Mouse (Mus musculus) stomach, embryonic 14.5 days (tissue): ENCODE data around the gene Gstm4. TPM values are rescaled to one million over a fixed set of nuclear protein-coding genes. Genes with fewer than 3 reads are reported as not detected.
"Not testable (repeated sequence)": the region's sequence is repeated elsewhere in the genome, so short reads cannot be mapped to it uniquely, and the experiment has no call there.

Experiments
- ATAC-seq: fragments of 200-750 bp; cut with Nextera tagmentation; 2 replicates; pipeline ENCODE4 v1.8.0; 2017; ENCODE audit warnings: low read depth, moderate TSS enrichment; ENCODE audit not compliant: insufficient number of reproducible peaks, insufficient read depth, low FRiP score
- H3K27ac ChIP-seq: fragments of 300-500 bp; sonication (generic); 2 replicates; pipeline ENCODE4 v1.5.1; 2014; ENCODE audit warnings: mild to moderate bottlenecking, low read length, moderate library complexity, mixed read lengths
- H3K27me3 ChIP-seq: fragments of 300-500 bp; sonication (generic); 2 replicates; pipeline ENCODE4 v1.6.1; 2014; ENCODE audit warnings: low read length, control low read depth, mixed read lengths; ENCODE audit not compliant: control insufficient read depth, insufficient read depth
- H3K36me3 ChIP-seq: fragments of 300-500 bp; sonication (generic); 2 replicates; pipeline ENCODE4 v1.6.1; 2014; ENCODE audit warnings: mild to moderate bottlenecking, control low read depth, low read length, moderate library complexity, mixed read lengths; ENCODE audit not compliant: control insufficient read depth, insufficient read depth
- H3K4me1 ChIP-seq: fragments of 300-500 bp; sonication (generic); 2 replicates; pipeline ENCODE4 v1.6.1; 2014; ENCODE audit warnings: low read length, control low read depth, mixed read lengths; ENCODE audit not compliant: control insufficient read depth, insufficient read depth
- H3K4me2 ChIP-seq: fragments of 300-500 bp; sonication (generic); replicated peaks from 2 replicates; pipeline ENCODE4 v1.6.1; 2014; ENCODE audit warnings: low read depth, low read length, control low read depth
- H3K4me3 ChIP-seq: fragments of 300-500 bp; sonication (generic); 2 replicates; pipeline ENCODE4 v1.5.1; 2014; ENCODE audit warnings: low read depth, low read length, control low read depth
- H3K9ac ChIP-seq: fragments of 300-500 bp; sonication (generic); replicated peaks from 2 replicates; pipeline ENCODE4 v1.6.1; 2014; ENCODE audit warnings: low read depth, mild to moderate bottlenecking, control low read depth, low read length, moderate library complexity, mixed read lengths
- H3K9me3 ChIP-seq: fragments of 300-500 bp; sonication (generic); 2 replicates; pipeline ENCODE4 v1.6.1; 2016; ENCODE audit warnings: low read depth, low read length, control low read depth; ENCODE audit not compliant: control insufficient read depth
- WGBS: fragments of 180-500 bp; shearing (Covaris S2); extraction: QIAGEN DNeasy Blood & Tissue Kit; methylation state at CpG from one replicate; pipeline ENCODE4 v1.1.7; 2014; 5-methylcytosine and 5-hydroxymethylcytosine counted together
- polyA plus RNA-seq: library from polyadenylated mRNA; unstranded; fragments of >200 nt; fragmentation: Nextera tagmentation; extraction: Ambion mirVana; gene quantifications from 2 replicates; pipeline ENCODE4 v1.2.1, GENCODE M21; 2014

Gene Gstm4
- polyA plus RNA-seq, 1 experiment from 2014 or later, result 18.1 TPM

GRCm38 (mm10) chr3:107999491-107999890 lies 45.2 kb downstream of the Gstm4 start:
- Histone ChIP-seq H3K36me3 (no peaks in the 10 kb centered on the region), H3K4me1 (no peaks in the 10 kb centered on the region), H3K4me3 (no peak overlapping the region), H3K9ac (no peak overlapping the region), H3K4me2 (no peak overlapping the region), H3K27me3 (no peaks in the 10 kb centered on the region), H3K27ac (no peak overlapping the region), H3K9me3 (no peaks in the 10 kb centered on the region)
- no peak for ATAC-seq
- 82% methylated on average over 3 of the region's 3 CpGs for WGBS

- Histone ChIP-seq H3K9me3 (no peaks in the 10 kb centered on the region), H3K27me3 (no peaks in the 10 kb centered on the region), H3K36me3 (no peaks in the 10 kb centered on the region), H3K9ac (no peak overlapping the region), H3K27ac (no peak overlapping the region), H3K4me3 (no peak overlapping the region), H3K4me2 (no peak overlapping the region), H3K4me1 (no peaks in the 10 kb centered on the region)
- ATAC-seq, result no peak
- 82% methylated on average over 3 of the region's 3 CpGs for WGBS
Measured at GRCm38 (mm10) chr3:107998591-107998990, 46.1 kb downstream of the Gstm4 start.

GRCm38 (mm10) chr3:107996576-107996975 lies 48.1 kb downstream of the Gstm4 start:
- Histone ChIP-seq H3K36me3 (no peaks in the 10 kb centered on the region), H3K4me1 (no peaks in the 10 kb centered on the region), H3K27ac (no peak overlapping the region), H3K27me3 (no peaks in the 10 kb centered on the region), H3K4me3 (no peak overlapping the region), H3K9me3 (no peaks in the 10 kb centered on the region), H3K9ac (no peak overlapping the region), H3K4me2 (no peak overlapping the region)
- WGBS, result 88% methylated on average over 4 of the region's 4 CpGs
- no peak for ATAC-seq

GRCm38 (mm10) chr3:107995974-107996373 lies 48.7 kb downstream of the Gstm4 start:
- H3K9me3 ChIP-seq, H3K4me2 ChIP-seq, H3K9ac ChIP-seq, ATAC-seq, H3K27ac ChIP-seq, H3K27me3 ChIP-seq, H3K4me1 ChIP-seq, H3K36me3 ChIP-seq, H3K4me3 ChIP-seq: not testable (repeated sequence)
- WGBS, result 81% methylated on average over 2 of the region's 2 CpGs

Other genes with a start within 250 kb of the Gstm4 start
- 7.0 and 7.2 TPM in 2 replicates for gene Eps8l3, start 167.7 kb downstream of the Gstm4 start, polyA plus RNA-seq
- gene Gstm5, start 149.1 kb downstream of the Gstm4 start, polyA plus RNA-seq, result 166 and 173 TPM in 2 replicates
- 19.6 and 21.0 TPM in 2 replicates for gene Gstm7, start 113.1 kb downstream of the Gstm4 start, polyA plus RNA-seq
- gene Gstm6, start 101.1 kb downstream of the Gstm4 start, polyA plus RNA-seq, result 6.9 and 8.1 TPM in 2 replicates
- gene Gstm3, start 75.6 kb downstream of the Gstm4 start, polyA plus RNA-seq, result 27.4 and 30.9 TPM in 2 replicates
- gene Gstm2, start 58.4 kb downstream of the Gstm4 start, polyA plus RNA-seq, result 169 TPM in 2 replicates
- 320 and 324 TPM in 2 replicates for gene Gstm1, start 26.9 kb downstream of the Gstm4 start, polyA plus RNA-seq
- gene Ampd2, start 41.8 kb upstream of the Gstm4 start, polyA plus RNA-seq, result 33.6 and 36.0 TPM in 2 replicates
- 0.51 and 1.2 TPM in 2 replicates for gene Gnat2, start 47.9 kb upstream of the Gstm4 start, polyA plus RNA-seq
- gene Gnai3, start 101.3 kb upstream of the Gstm4 start, polyA plus RNA-seq, result 154 and 170 TPM in 2 replicates
- gene Gpr61, start 110.0 kb upstream of the Gstm4 start, polyA plus RNA-seq, result 0.07 and 0.26 TPM in 2 replicates
- 2.4 and 3.2 TPM in 2 replicates for gene Amigo1, start 141.4 kb upstream of the Gstm4 start, polyA plus RNA-seq
- gene Cyb561d1, start 156.3 kb upstream of the Gstm4 start, polyA plus RNA-seq, result 2.7 and 2.8 TPM in 2 replicates
- gene Atxn7l2, start 166.0 kb upstream of the Gstm4 start, polyA plus RNA-seq, result 16.8 and 19.9 TPM in 2 replicates
- 0.24 and 0.30 TPM in 2 replicates for gene Sypl2, start 181.8 kb upstream of the Gstm4 start, polyA plus RNA-seq
- gene Psma5, start 212.0 kb upstream of the Gstm4 start, polyA plus RNA-seq, result 280 and 294 TPM in 2 replicates
- 12.3 and 12.9 TPM in 2 replicates for gene Sort1, start 239.2 kb upstream of the Gstm4 start, polyA plus RNA-seq